Mouse (Mus musculus) mammary gland, adult 2 months (tissue): ENCODE data around the gene Mmp24. TPM values are rescaled to one million over a fixed set of nuclear protein-coding genes. Genes with fewer than 3 reads are reported as not detected.

ENCODE experiments used
- polyA plus RNA-seq: library from polyadenylated mRNA; depleted of rRNA; stranded (reverse); fragments of >200 nt; gene quantifications from 2 replicates; pipeline ENCODE4 v1.2.3, GENCODE M21; 2012; ENCODE audit warnings: low replicate concordance; rRNA removed

The Mmp24 gene
- 0.07 and 0.10 TPM in 2 replicates for polyA plus RNA-seq

GRCm38 (mm10) chr2:155774927-155775684 lies at the start of gene Mmp24:
Mmp24 (plus strand) TSS chr2:155775342.

GRCm38 (mm10) chr2:155729158-155729645 lies 45.9 kb upstream of the Mmp24 start, which contains the start of gene Edem2:
Edem2 (minus strand) TSS chr2:155729475.

GRCm38 (mm10) chr2:155735766-155736165 lies 39.4 kb upstream of the Mmp24 start, which contains the start of gene Gm17581:
Gm17581 (minus strand) TSS chr2:155735866.

GRCm38 (mm10) chr2:155751014-155751786 lies 23.9 kb upstream of the Mmp24 start, which contains the start of gene Procr:
Procr (plus strand) TSS chr2:155751117.

GRCm38 (mm10) chr2:155819392-155819448 lies 44.1 kb downstream of the Mmp24 start, which contains the start of gene BC029722:
BC029722 (minus strand) TSS chr2:155819426.

GRCm38 (mm10) chr2:155826630-155827424 lies 51.7 kb downstream of the Mmp24 start, which contains the start of gene Eif6:
Eif6 (minus strand) TSS chr2:155826925.

GRCm38 (mm10) chr2:155834732-155835131 lies 59.6 kb downstream of the Mmp24 start, which contains the start of gene Fam83c:
Fam83c (minus strand) TSS chr2:155834854.

Other genes starting within 250 kb of the Mmp24 start
- 17.8 and 20.1 TPM in 2 replicates for gene Gss, start 182.5 kb upstream of the Mmp24 start, polyA plus RNA-seq
- 0.11 TPM in 1 of 2 replicates, not detected in the other for gene Myh7b, start 164.1 kb upstream of the Mmp24 start, polyA plus RNA-seq
- gene Trpc4ap, start 83.0 kb upstream of the Mmp24 start, polyA plus RNA-seq, result 170 and 221 TPM in 2 replicates
- 39.5 and 56.7 TPM in 2 replicates for gene Edem2, start 45.9 kb upstream of the Mmp24 start, polyA plus RNA-seq
- gene Gm17581, start 39.5 kb upstream of the Mmp24 start, polyA plus RNA-seq, result not detected in 2 replicates
- 16.3 and 20.4 TPM in 2 replicates for gene Procr, start 24.2 kb upstream of the Mmp24 start, polyA plus RNA-seq
- gene BC029722, start 44.1 kb downstream of the Mmp24 start, polyA plus RNA-seq, result 70.9 and 110 TPM in 2 replicates
- 103 and 117 TPM in 2 replicates for gene Eif6, start 51.6 kb downstream of the Mmp24 start, polyA plus RNA-seq
- 0.04 and 0.36 TPM in 2 replicates for gene Fam83c, start 59.5 kb downstream of the Mmp24 start, polyA plus RNA-seq
- gene Uqcc1, start 155.0 kb downstream of the Mmp24 start, polyA plus RNA-seq, result 17.9 and 69.2 TPM in 2 replicates
- gene Gm15557, start 165.4 kb downstream of the Mmp24 start, polyA plus RNA-seq, result not detected in 2 replicates
- gene Gdf5, start 170.0 kb downstream of the Mmp24 start, polyA plus RNA-seq, result 0.63 and 1.0 TPM in 2 replicates
- 10.2 and 10.8 TPM in 2 replicates for gene Cep250, start 181.1 kb downstream of the Mmp24 start, polyA plus RNA-seq
- gene 6430550D23Rik, start 232.6 kb downstream of the Mmp24 start, polyA plus RNA-seq, result 2.4 and 6.7 TPM in 2 replicates
- 195 and 238 TPM in 2 replicates for gene Ergic3, start 232.7 kb downstream of the Mmp24 start, polyA plus RNA-seq